Mouse (Mus musculus) spleen, postnatal 36 days (tissue): ENCODE measurements around the gene Afap1.

Source experiments
- DNase-seq, 2 experiments: peaks; one replicate each; pipeline ENCODE4 v3.0.0; 2022; ENCODE audit warnings: low spot score in 2 of 2, mixed read lengths in 1 of 2

Gene Afap1

GRCm38 (mm10) chr5:35893093-35893804, at the start of gene Afap1:
TSS of gene Afap1 (plus strand) at chr5:35893319.
- DNase-seq = peak; percentile 98 to 99

DNA sequence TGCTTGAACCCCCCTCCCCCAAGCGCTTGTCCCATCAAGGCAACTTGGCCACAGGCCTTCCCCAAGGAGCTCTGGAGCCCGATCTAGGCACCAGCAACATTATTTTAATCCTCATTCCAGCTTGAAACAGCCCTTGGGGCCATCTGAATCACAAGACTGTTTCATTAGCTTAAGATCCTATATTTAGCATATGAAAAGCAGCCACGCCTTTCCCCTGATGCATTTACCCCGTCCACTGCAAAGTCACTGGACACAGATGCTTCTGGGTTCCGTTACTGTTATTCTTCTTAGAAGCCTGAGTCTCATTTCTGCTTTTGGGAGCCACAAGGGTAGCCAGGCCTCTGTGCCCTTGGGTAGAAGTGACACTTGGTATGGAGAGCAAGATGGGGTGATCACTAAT, 41.6 kb upstream of the Afap1 start:
- no peak for DNase-seq

DNA sequence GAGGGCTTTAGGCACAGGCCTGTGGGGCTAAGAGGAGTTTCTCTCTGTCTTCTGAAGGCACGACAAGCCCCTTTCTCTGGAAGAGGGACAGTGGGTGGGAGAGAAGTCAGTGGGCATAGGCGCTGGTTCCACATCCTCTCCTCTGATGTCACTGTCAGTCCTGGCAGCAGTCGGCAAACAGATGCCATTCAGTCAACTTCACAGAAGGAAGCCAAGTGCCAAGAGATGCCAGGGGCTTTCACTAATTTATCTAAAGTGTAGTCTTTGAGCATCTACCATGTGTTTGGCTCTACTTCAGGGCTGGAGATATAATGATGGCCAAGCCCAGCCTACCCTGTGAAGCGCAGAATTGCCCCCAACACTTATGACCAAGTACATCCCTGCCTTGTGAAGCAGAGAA, 39.7 kb upstream of the Afap1 start:
- no peak for DNase-seq

- no peak for DNase-seq
These were observed 36.9 kb upstream of the Afap1 start for GRCm38 (mm10) chr5:35856245-35856644.

- peak in 1 of 2 experiments; percentile 6 for DNase-seq
These were observed 35.0 kb upstream of the Afap1 start for GRCm38 (mm10) chr5:35858069-35858468.

- no peak for DNase-seq
These were observed 31.7 kb upstream of the Afap1 start for GRCm38 (mm10) chr5:35861456-35861855.

DNA sequence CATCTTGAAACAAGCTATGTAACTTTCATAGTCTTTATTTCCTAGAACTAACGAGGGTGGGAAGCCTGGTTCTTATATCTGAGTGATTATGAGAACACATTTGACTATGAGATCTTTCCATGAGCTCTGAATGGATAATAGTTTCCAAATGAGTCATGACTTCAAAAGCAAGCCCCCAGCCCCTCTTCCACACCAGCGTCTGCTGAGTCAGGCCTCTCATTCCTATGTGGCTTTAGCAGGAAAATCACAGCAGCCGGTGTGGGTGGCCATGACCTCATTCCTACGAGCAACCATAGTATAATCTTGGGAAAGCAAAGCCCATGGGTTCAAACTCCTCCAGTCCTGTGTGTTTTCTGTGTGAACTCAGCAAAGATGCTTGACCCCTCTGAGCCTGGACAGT, 23.1 kb upstream of the Afap1 start:
- DNase-seq = no peak

GRCm38 (mm10) chr5:35870408-35871012, 22.6 kb upstream of the Afap1 start:
- DNase-seq = peak; percentile 41 to 43

- DNase-seq = no peak
These were observed 19.7 kb upstream of the Afap1 start for GRCm38 (mm10) chr5:35873382-35873781.

DNA sequence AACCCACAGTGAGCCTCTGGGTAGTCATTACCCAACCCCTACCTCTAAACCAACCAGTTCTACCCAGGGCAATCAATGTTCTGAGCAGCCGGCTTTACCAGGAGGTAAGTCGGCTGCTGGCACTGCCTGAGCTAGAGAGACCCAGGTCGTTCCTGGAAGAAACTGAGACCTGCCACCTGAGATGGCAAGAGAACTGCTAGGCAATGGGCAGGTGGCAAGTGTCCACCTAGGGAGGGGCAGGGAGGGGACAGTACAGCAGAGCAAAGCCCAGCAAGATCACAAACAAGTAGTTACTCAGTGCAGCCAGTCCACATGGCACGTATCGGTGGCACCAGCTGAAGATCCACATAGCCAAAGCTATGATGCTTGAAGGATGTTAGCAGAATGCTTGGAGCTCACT, 16.9 kb upstream of the Afap1 start:
- DNase-seq = no peak

- no peak for DNase-seq
These were observed 13.9 kb upstream of the Afap1 start for GRCm38 (mm10) chr5:35879199-35879598.

DNA sequence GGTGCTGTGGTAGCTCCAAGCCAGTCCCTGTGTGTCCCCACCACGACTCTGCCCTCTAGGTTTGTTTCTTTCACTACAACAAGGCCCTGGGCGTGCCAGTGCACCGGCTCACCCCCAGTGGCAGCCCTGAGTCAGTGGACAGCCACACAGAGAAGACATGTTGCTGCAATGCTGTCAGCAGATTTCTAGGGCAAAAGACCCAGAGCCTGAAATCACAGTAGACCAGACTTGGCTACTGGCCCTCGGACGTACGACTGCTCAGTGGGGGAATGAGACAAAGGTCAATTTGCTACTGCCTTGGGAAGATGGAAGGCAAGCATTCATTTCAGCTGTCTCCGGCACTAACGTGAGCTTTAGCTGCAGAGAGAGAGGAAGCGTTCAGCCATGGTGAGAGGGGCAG, 10.7 kb upstream of the Afap1 start:
- DNase-seq = no peak

DNA sequence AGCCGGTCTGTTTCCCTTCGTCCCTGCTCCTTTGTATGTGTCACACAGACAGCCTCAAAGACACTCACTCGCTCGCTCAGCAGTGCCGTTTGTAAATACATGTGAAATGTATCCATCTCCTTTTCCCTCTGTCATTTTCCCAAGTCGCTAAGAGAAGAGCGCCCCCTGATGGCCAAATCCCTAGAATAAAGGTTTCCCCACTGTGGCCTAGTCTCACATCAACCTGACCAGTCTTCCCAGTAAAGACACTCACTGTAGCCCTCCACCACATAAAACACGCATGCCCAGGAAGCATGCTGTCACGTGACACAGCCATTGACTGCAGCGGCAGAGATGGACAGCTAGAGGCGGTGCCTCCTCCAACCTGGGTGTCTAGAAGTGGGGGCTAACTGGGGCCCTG, 8.9 kb upstream of the Afap1 start:
- no peak for DNase-seq

- no peak for DNase-seq
These were observed 8.4 kb upstream of the Afap1 start for GRCm38 (mm10) chr5:35884689-35885088.

GRCm38 (mm10) chr5:35888959-35889358, 4.2 kb upstream of the Afap1 start:
- DNase-seq = no peak

GRCm38 (mm10) chr5:35889641-35890040, 3.5 kb upstream of the Afap1 start:
- DNase-seq = no peak

- DNase-seq = no peak
These were observed 2.0 kb upstream of the Afap1 start for GRCm38 (mm10) chr5:35890985-35891730.

GRCm38 (mm10) chr5:35892363-35892762, 756 bp upstream of the Afap1 start:
- DNase-seq = no peak

GRCm38 (mm10) chr5:35893805-35894260, 714 bp downstream of the Afap1 start:
- peak; percentile 29 to 38 for DNase-seq

DNA sequence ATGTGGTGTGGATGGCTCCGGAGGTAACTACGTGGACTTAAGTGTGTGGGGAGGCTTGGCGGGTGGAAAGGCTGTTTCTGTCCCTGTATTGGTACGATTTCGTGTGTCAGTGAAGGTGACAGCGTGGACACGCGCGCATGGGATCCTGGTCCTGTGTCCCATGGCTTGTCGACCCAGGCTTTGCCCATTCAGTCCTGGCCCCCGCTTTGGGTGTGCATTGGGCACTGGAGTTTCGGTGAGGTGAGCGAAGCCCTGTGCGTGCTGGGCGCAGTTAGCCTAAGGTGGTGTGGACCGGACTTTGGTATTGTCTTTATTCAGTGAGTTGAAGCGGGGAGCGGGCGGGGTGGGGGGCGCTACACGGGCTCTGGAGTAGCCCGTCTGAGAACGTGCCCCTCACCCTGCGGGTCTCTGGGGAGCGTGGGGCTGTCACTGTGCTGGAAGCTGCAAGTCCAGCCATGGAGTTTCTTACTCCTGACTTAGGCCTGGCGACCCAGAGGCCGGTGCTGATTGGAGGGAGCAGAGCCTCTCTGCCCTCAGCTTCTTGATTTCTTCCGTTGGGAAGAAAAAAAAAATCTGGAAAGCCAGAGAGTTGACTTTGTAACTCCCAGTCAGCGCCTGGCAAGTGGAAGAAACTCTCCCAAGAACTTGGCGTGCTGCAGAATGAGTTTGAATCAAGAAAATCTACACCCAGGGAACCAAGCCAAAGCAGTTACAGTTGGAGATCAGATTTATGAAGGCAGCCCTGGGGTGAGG, 1.4 kb downstream of the Afap1 start:
- no peak for DNase-seq

DNA sequence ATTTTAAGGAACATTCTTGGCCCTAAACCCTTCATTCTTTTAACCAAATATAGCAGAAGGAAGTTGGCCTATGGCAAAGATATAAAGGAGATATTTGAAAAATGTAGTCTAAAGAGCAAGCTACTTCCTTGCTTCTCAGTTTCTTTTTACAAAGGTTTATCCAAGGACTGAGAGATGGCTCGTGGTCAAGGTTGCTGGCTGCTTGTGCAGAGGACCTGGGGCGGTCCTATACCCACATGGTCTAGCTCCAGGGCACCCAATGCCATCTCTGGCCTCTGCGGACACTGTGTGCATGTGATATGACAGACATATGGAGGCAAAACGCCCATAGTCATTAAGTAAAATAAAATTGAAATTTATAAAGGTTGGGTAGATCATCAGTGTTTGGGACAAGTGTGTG, 2.8 kb downstream of the Afap1 start:
- no peak for DNase-seq

DNA sequence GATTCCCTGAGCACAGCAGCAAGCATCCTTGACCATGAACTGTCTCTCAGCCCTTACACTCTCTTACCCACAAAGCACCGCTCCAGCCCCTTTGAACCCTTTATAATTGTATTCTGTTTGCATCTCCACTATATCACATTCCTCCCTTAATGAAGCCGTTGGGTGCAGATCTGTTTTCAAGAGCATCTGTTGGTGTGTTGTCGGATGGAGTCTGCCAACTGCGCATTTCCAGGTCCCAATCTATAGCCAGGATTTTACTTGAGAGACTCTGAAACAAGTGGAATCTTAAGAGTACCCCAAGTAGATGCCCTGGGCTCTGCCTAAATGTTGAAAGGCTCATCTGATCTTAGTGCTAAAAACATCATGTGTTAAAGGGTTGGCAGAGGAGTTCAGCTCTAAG, 3.4 kb downstream of the Afap1 start:
- DNase-seq = no peak
